Mouse (Mus musculus) spleen, adult 2 months (tissue): ENCODE data around the gene Nop58. TPM values are rescaled to one million over a fixed set of nuclear protein-coding genes. Genes with fewer than 3 reads are reported as not detected.
A peak's percentile ranks its signal among the peaks of the same experiment; 100 is the strongest.
"Not testable (repeated sequence)": the region's sequence is repeated elsewhere in the genome, so short reads cannot be mapped to it uniquely, and the experiment has no call there.

Experiments used
- DNase-seq, 2 experiments: peaks; one replicate each; pipeline versions ENCODE4 v3.0.0 to v3.0.0-alpha.2; 2012 to 2021; ENCODE audit warnings: low spot score in 2 of 2, low read depth in 1 of 2
- H3K27ac ChIP-seq: fragments of 200-500 bp; 2 replicates; pipeline ENCODE4 v1.5.1; 2012; ENCODE audit warnings: low read length, inconsistent platforms; ENCODE audit not compliant: insufficient read depth
- H3K27me3 ChIP-seq: fragments of 200-500 bp; 2 replicates; pipeline ENCODE4 v1.6.1; 2012; ENCODE audit warnings: mild to moderate bottlenecking, moderate library complexity, low read length, inconsistent platforms; ENCODE audit not compliant: control insufficient read depth, insufficient read depth
- H3K36me3 ChIP-seq: fragments of 200-500 bp; 2 replicates; pipeline ENCODE4 v1.6.1; 2012; ENCODE audit warnings: mild to moderate bottlenecking, low read length, inconsistent platforms; ENCODE audit not compliant: control insufficient read depth, insufficient read depth
- H3K4me1 ChIP-seq: fragments of 200-500 bp; 2 replicates; pipeline ENCODE4 v1.6.1; 2011; ENCODE audit warnings: inconsistent platforms; ENCODE audit not compliant: control insufficient read depth, insufficient read depth, insufficient read length
- H3K4me3 ChIP-seq: fragments of 200-500 bp; 2 replicates; pipeline ENCODE4 v1.5.1; 2011; ENCODE audit warnings: mild to moderate bottlenecking, inconsistent platforms; ENCODE audit not compliant: insufficient read depth, insufficient read length; ENCODE audit errors: extremely low read depth
- CTCF ChIP-seq: fragments of 200-500 bp; IDR thresholded peaks from 2 replicates; pipeline ENCODE4 v1.5.1; 2011; ENCODE audit warnings: mild to moderate bottlenecking, inconsistent platforms; ENCODE audit not compliant: insufficient read depth, insufficient read length, insufficient replicate concordance; ENCODE audit errors: extremely low read depth
- POLR2A ChIP-seq: fragments of 200-500 bp; IDR thresholded peaks from 2 replicates; pipeline ENCODE4 v1.6.1; 2011; ENCODE audit warnings: low read depth, low read length, inconsistent platforms
- WGBS: fragments of 180-500 bp; shearing (Covaris S2); methylation state at CpG from one replicate; pipeline ENCODE4 v1.1.7; 2018; 5-methylcytosine and 5-hydroxymethylcytosine counted together
- polyA plus RNA-seq: library from polyadenylated mRNA; depleted of rRNA; stranded (reverse); fragments of >200 nt; gene quantifications from 2 replicates; pipeline ENCODE4 v1.2.3, GENCODE M21; 2012; rRNA removed

The Nop58 gene
- polyA plus RNA-seq: 16.0 and 23.9 TPM in 2 replicates

DNA sequence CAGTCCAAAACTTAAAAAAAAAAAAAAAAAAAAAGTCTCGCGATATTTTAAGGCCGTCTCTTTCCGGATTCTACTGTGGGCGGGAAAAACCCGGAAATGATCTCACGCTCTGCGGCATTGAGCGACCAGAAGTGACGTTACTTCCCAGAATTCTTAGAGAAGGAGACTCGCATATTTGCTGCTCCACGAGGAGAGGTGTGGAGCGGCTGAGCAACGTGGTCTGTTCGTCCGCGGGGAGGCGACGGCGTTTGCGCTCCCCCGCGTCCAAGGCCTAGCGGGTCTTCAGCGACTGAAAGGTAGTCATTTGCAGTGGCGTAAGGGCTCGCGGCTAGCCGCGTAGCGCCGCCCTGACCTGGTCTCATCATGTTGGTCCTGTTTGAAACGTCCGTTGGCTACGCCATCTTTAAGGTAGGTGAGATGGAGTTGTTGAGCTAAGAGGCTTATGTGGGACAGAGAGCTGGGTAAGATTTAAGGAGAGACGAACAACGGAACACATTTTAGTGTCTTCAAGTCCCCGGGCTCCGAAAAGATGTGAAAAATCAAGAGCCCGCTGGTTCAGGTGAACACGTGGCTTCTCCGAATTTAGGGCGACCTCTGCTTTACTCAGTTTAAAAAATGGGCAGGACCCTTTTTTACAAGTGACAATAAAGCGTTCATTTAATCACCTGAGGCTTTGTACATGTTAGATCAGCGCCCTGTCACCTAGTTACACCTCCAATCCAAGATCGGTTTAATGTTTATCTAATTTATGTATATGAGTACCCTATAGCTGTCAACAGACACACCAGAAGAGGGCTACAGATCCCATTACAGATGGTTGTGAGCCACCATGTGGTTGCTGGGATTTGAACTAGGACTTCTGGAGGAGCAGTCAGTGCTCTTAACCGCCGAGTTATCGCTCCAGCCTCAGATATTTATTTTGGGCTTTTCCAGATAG is at the start of gene Nop58:
TSS of gene Nop58 (plus strand) at position 153 of the 937 bp plus-strand sequence.
- Histone ChIP-seq H3K27me3 (no peaks in the 10 kb centered on the region), H3K27ac (peak within 1 kb of the TSS; percentile 59), H3K4me3 (peak within 1 kb of the TSS; percentile 74), H3K36me3 (no peaks in the 10 kb centered on the region), H3K4me1 (peaks cover 14% of the 10 kb centered on the region; the same call in 1 of the 2 replicates)
- no peak for TF ChIP-seq CTCF
- peak; percentile 84 for TF ChIP-seq POLR2A
- WGBS: under 1% methylated on average over 49 of the region's 49 CpGs
- peak; percentile 78 to 95 for DNase-seq

DNA sequence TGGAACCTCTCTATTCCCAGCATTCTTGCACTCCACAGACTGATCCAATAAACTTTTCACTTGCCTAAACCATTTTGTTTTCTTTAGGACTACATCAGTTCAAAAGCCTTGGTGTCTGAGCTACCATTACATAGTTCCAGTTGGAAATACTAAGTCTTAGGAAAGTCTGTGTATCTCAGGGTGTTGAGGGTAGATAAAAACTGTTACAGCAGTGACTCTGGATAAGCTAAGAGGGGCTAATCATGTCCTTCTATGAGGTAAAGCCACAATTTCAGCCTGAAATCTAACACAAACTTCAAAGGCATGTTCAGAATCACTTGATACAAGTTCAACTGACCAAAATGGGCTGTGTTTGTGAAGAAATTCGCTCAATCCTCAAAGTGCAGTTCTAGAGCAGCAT is 48.4 kb upstream of the Nop58 start:
- peaks cover 2% of the 10 kb centered on the region; the same call in 1 of the 2 replicates for H3K4me1 ChIP-seq
- TF ChIP-seq POLR2A (no peak), CTCF (no peak)
- H3K27me3 ChIP-seq: no peaks in the 10 kb centered on the region
- no peak for DNase-seq
- 92% methylated on average over 1 of the region's 1 CpGs for WGBS
- H3K36me3 ChIP-seq: no peaks in the 10 kb centered on the region
- H3K27ac ChIP-seq: no peak overlapping the region
- H3K4me3 ChIP-seq: no peak overlapping the region

DNA sequence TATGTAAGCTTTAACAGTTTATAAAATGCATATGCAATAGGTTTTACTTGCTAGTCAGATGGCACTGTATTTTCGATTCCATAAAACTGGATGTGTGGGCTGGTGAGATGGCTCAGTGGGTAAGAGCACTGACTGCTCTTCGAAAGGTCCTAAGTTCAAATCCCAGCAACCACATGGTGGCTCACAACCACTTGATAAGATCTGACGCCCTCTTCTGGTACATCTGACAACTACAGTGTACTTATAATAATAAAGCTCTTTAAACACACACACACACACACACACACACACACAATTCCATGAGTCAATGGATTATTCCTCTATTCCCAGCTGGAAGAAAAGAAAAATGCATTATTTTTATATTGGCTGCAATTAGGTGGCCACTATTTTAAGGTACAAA is 46.4 kb upstream of the Nop58 start:
- 89% methylated on average over 3 of the region's 3 CpGs for WGBS
- TF ChIP-seq POLR2A (no peak), CTCF (no peak)

DNA sequence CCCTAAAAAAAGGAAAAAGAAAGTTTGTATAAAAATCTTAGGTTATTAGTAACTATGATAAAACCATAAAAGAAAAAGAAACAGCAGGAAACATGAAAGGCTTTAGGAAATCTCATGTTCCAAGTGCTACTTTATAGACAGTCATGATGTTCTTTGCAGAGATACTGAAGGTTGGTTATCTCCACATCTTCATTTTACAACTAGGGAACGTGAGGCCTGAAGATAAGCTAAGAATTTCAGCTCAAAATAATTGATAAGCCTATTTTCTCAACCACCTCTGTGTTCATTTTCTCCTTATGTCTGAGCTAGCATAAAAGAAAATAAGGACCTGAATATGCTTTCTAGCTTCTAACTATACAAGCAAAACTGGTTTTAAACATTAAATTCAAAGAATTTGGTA is 42.3 kb upstream of the Nop58 start:
- Histone ChIP-seq H3K27me3 (no peaks in the 10 kb centered on the region), H3K36me3 (peaks cover 6% of the 10 kb centered on the region), H3K27ac (no peak overlapping the region), H3K4me1 (no peaks in the 10 kb centered on the region), H3K4me3 (no peak overlapping the region)
- TF ChIP-seq POLR2A (no peak), CTCF (no peak)
- no peak for DNase-seq
- 83% methylated on average over 1 of the region's 1 CpGs for WGBS

More for the DNA sequence above, 46.4 kb upstream of the Nop58 start:
- Histone ChIP-seq H3K27ac (no peak overlapping the region), H3K27me3 (no peaks in the 10 kb centered on the region), H3K4me1 (no peaks in the 10 kb centered on the region), H3K4me3 (no peak overlapping the region), H3K36me3 (peaks cover 4% of the 10 kb centered on the region)
- no peak for DNase-seq

DNA sequence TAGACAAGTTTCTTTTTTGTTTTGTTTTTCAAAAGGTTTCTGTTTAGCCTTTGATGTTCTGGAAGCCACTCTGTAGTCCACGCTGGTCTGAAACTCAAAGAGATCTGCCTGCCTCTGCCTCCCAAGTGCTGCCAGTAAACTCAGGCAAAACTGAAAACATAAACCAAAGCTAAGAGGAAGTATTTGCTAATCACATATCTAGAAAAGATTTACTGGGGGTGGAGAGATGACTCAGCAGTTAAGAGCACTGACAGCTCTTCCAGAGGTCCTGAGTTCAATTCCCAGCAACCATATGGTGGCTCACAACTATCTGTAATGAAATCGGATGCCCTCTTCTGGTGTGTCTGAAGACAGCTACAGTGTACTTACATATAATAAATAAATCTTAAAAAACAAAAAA is 38.3 kb upstream of the Nop58 start:
- WGBS: 89% methylated on average over 2 of the region's 2 CpGs
- not testable (repeated sequence) for H3K4me3 ChIP-seq, DNase-seq, H3K27me3 ChIP-seq, H3K36me3 ChIP-seq, H3K27ac ChIP-seq, H3K4me1 ChIP-seq

DNA sequence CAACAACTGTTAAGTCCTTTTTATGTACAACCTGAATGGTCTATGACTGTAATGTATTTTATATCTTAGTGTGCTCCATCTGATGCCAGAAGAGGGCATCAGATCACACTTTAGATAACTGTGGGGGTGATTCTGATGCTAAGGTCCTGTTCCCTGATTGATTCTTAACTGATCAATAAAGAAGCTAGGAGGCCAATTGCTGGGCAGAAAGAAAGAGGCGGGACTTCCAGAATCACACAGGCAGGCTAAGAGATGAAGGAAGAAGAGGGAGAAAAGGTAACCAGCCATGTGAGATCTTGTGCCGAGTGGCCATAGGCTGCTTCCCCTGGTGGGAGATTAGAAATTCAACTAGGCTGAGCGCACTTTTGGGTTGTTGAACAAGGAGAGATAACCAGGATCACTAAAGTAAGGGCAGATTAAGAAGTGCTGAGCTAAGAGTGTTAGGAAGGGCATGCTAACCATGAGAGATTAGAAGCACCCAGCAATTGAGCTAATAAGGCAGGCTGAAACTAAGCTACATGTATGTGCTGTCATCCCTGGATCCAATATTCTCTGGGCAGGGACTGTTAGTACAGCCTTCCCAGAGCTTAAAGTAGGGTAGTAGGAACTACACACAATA is 33.5 kb upstream of the Nop58 start:
- Histone ChIP-seq H3K36me3 (peaks cover 17% of the 10 kb centered on the region), H3K27me3 (no peaks in the 10 kb centered on the region), H3K4me1 (no peaks in the 10 kb centered on the region), H3K27ac (no peak overlapping the region), H3K4me3 (no peak overlapping the region)
- TF ChIP-seq POLR2A: no peak
- no peak for TF ChIP-seq CTCF
- no peak for DNase-seq
- 92% methylated on average over 3 of the region's 3 CpGs for WGBS

DNA sequence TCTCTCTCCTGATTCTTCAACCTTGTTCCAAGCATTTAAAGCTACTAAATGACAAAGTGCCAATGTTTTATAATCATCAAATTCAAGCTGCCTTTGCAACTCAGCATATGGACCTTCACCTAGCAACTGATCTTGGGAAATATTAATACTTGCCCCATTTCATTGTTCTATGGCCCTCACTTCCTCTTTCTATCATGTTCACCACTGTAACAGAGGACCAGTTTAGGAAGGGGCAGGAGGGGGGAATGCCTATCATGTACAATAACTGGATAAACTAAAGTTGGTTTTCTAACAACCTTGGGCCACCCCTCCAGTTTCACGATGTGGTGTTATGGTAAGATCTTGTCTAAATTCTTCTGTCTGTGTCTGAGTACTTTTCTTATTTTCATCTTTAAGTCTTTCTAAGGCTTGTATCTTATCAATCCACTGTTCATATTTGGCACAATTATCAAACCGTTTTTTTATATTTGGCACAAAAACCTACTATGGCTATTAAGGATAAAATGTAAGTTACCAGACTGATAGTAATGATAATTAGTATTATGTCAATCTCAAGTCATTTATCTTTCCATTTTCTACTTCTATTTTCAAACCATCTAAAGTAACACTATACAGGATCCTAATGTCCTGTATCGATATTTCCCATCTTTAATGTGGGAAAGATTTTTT is 31.4 kb upstream of the Nop58 start:
- TF ChIP-seq CTCF: no peak
- TF ChIP-seq POLR2A: no peak
- WGBS: 82% methylated on average over 3 of the region's 3 CpGs
- no peaks in the 10 kb centered on the region for H3K4me1 ChIP-seq
- no peak overlapping the region for H3K4me3 ChIP-seq
- no peak overlapping the region for H3K27ac ChIP-seq
- no peak for DNase-seq
- no peaks in the 10 kb centered on the region for H3K27me3 ChIP-seq
- H3K36me3 ChIP-seq: peaks cover 17% of the 10 kb centered on the region
